12 mouse cellular contexts compared by ENCODE assay signal in the genomic region with DNA sequence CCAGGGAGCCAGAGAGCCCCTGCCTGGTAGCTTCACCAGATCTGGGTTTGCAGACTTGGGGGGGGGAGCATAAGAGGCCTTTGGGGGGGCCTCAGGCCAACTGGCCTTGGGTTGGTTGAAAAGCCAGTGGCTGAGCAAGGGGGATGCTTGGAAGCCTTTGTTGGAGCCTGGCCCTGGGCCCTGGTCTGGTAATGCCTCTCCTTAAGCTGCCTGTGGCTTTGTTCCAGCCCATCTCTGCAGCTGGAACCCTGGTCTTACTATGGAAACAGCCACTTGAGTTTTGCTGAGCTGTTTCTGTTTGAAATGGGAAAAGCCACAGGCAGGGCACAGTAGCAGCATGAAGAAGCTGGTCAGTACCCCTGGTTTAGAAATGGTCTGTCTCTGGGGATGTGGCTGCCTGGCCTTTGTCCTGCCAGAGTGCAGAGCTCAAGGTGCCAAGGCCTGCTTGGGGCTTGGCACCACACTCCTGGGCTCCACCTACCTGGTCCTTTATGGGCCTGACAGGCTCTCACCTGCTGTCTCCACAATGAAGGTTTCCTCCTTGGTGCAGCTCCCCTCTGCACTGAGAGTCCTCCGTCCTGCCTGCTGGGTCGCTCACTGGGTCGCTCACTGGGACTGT. TPM values are rescaled to one million over a fixed set of nuclear protein-coding genes. Genes with fewer than 3 reads are reported as not detected.
A peak's percentile ranks its signal among the peaks of the same experiment; 100 is the strongest.
DNase-seq lines count a peak whose midpoint lies in the region; ATAC-seq and TF ChIP-seq lines count a peak whose summit lies in the region.
"Had no signal": no experiment of that assay in that cellular context is flagged by ENCODE, and none has a peak within 500 bp of the region (broad histone marks: within the 10 kb centered on the region; RNA-seq: fewer than 3 reads in every experiment).

No protein-coding gene starts in this region.

- no peak overlapping the region for H3K4me2 ChIP-seq in heart, postnatal 0 days (ENCODE audit: low read depth, low read length)
- H3K4me2 ChIP-seq in lung, embryonic 16.5 days (ENCODE audit: low read depth, low read length): no peak overlapping the region
- no peak overlapping the region for H3K4me2 ChIP-seq in limb, embryonic 14.5 days (replicated peaks; ENCODE audit: low read depth, low read length, severe bottlenecking)
- H3K4me2 ChIP-seq: liver, embryonic 15.5 days had no signal

- peaks cover 24% of the 10 kb centered on the region for H3K27me3 ChIP-seq in heart, postnatal 0 days (ENCODE audit: control insufficient read depth, insufficient read depth, low read length)
- no peaks in the 10 kb centered on the region for H3K27me3 ChIP-seq in lung, embryonic 16.5 days (ENCODE audit: control insufficient read depth, insufficient read depth, low read depth, low read length)
- no peaks in the 10 kb centered on the region for H3K27me3 ChIP-seq in limb, embryonic 14.5 days (ENCODE audit: control insufficient read depth, insufficient read depth, low read length)

- 0 out of 2 replicates have a peak overlapping the region, but pooled peaks have one; percentile 9 for H3K9ac ChIP-seq in heart, postnatal 0 days (replicated peaks; ENCODE audit: low read depth, low read length)
- H3K9ac ChIP-seq in lung, embryonic 16.5 days (ENCODE audit: low read length): peak overlapping the region; percentile 48; the same call in 1 of the 2 replicates
- no peak overlapping the region for H3K9ac ChIP-seq in limb, embryonic 14.5 days (ENCODE audit: low read depth, low read length, severe bottlenecking)
- H3K9ac ChIP-seq: liver, embryonic 15.5 days had no signal

- H3K27ac ChIP-seq in heart, postnatal 0 days (ENCODE audit: low read depth): no peak overlapping the region
- peak overlapping the region; percentile 70 for H3K27ac ChIP-seq in lung, embryonic 16.5 days (ENCODE audit: low read length)
- no peak overlapping the region for H3K27ac ChIP-seq in limb, embryonic 14.5 days (replicated peaks; ENCODE audit: low read depth, low read length)
- H3K27ac ChIP-seq: liver, embryonic 15.5 days had no signal

- H3K9me3 ChIP-seq in heart, postnatal 0 days (replicated peaks; ENCODE audit: control insufficient read depth, low read length): no peaks in the 10 kb centered on the region
- no peaks in the 10 kb centered on the region for H3K9me3 ChIP-seq in lung, embryonic 16.5 days (ENCODE audit: control insufficient read depth, low read length)
- no peaks in the 10 kb centered on the region for H3K9me3 ChIP-seq in limb, embryonic 14.5 days (ENCODE audit: control insufficient read depth, low read length)
- H3K9me3 ChIP-seq: liver, embryonic 15.5 days had no signal

- intact Hi-C loops in heart, postnatal 14 days (cut with DNase I): loop anchor here (5.0 kb wide), 1 partner anchor 43 kb away; no protein-coding TSS in a partner anchor

- DNase-seq in heart, postnatal 0 days (ENCODE audit: low spot score): no peak
- no peak for DNase-seq in heart, postnatal 14 days
- no peak for DNase-seq in lung, postnatal 36 days
- peak; percentile 70 for DNase-seq in limb, embryonic 14.5 days (ENCODE audit: low spot score)
- no peak for DNase-seq in embryo, embryonic 11 days
- no peak for DNase-seq in ovary, postnatal 14 days (ENCODE audit: low spot score)
- DNase-seq: retina, postnatal 1 day had no signal

- TF ChIP-seq EP300 in heart, postnatal 0 days (IDR thresholded peaks at IDR 0.05; ENCODE audit: low read depth): no peak

- TF ChIP-seq CTCF in heart, postnatal 0 days (IDR thresholded peaks at IDR 0.05; ENCODE audit: low read depth): no peak

- no peak for TF ChIP-seq POLR2A in limb, embryonic 14.5 days (IDR thresholded peaks at IDR 0.05; ENCODE audit: borderline replicate concordance, extremely low read depth, insufficient read depth, insufficient read length)

- H3K36me3 ChIP-seq in heart, postnatal 0 days (replicated peaks; ENCODE audit: control insufficient read depth, insufficient read depth, low read length): no peaks in the 10 kb centered on the region
- no peaks in the 10 kb centered on the region for H3K36me3 ChIP-seq in lung, embryonic 16.5 days (ENCODE audit: control insufficient read depth, insufficient read depth, low read length)
- H3K36me3 ChIP-seq in limb, embryonic 14.5 days (ENCODE audit: control insufficient read depth, insufficient read depth, low read length): no peaks in the 10 kb centered on the region
- H3K36me3 ChIP-seq: liver, embryonic 15.5 days had no signal

- no peaks in the 10 kb centered on the region for H3K4me1 ChIP-seq in heart, postnatal 0 days (ENCODE audit: control insufficient read depth, insufficient read depth)
- peaks cover 62% of the 10 kb centered on the region for H3K4me1 ChIP-seq in lung, embryonic 16.5 days (replicated peaks; ENCODE audit: control insufficient read depth, insufficient read depth, low read length)
- H3K4me1 ChIP-seq in limb, embryonic 14.5 days (ENCODE audit: control insufficient read depth, insufficient read depth, low read length): peaks cover 29% of the 10 kb centered on the region

- WGBS in heart, postnatal 0 days: 86% methylated on average over 3 of the region's 3 CpGs
- WGBS in lung, embryonic 16.5 days: 86% methylated on average over 3 of the region's 3 CpGs
- 69% methylated on average over 3 of the region's 3 CpGs for WGBS in limb, embryonic 14.5 days

- H3K4me3 ChIP-seq in heart, postnatal 0 days (ENCODE audit: low read depth, low read length): no peak overlapping the region
- H3K4me3 ChIP-seq in lung, embryonic 16.5 days (ENCODE audit: low read length): no peak overlapping the region
- H3K4me3 ChIP-seq in limb, embryonic 14.5 days (replicated peaks; ENCODE audit: low read length): no peak overlapping the region
- H3K4me3 ChIP-seq: liver, embryonic 15.5 days had no signal

- ATAC-seq in heart, postnatal 0 days (ENCODE audit: insufficient read depth, low read depth): no peak
- no peak for ATAC-seq in lung, embryonic 16.5 days (ENCODE audit: low read depth)
- ATAC-seq in limb, embryonic 14.5 days (ENCODE audit: low FRiP score, low read depth): no peak
- ATAC-seq in megakaryocyte progenitor cell, adult 5-6 weeks (replicated peaks; ENCODE audit: poor library complexity): no peak
- ATAC-seq: CD4-positive, CD25-positive, alpha-beta regulatory T cell, adult 4 months had no signal

RNA-seq across cellular contexts. Expression of gene Pde9a, which starts 3.5 kb away (rescaled TPM):
- total RNA-seq in heart, postnatal 0 days (2014; rRNA removed; ENCODE audit: low replicate concordance): 2.6 and 19.5 TPM in 2 replicates
- 5.7 and 6.6 TPM in 2 replicates for polyA plus RNA-seq in heart, postnatal 0 days (2015; fragmentation: Nextera tagmentation; extraction: Ambion mirVana)
- total RNA-seq in heart, postnatal 14 days (2021): 10 to 100 TPM in 1 of 2 experiments, 1 to 10 TPM in 1; 7.2 to 11.9 TPM
- 29.5 and 31.5 TPM in 2 replicates for polyA plus RNA-seq in lung, embryonic 16.5 days (2015; fragmentation: Nextera tagmentation; extraction: Ambion mirVana)
- 47.3 and 77.7 TPM in 2 replicates for polyA plus RNA-seq in limb, embryonic 14.5 days (2012; rRNA removed)
- 27.2 and 33.5 TPM in 2 replicates for polyA plus RNA-seq in limb, embryonic 14.5 days (2014; fragmentation: Nextera tagmentation; extraction: Ambion mirVana)
- 0.79 TPM in 1 of 2 replicates, not detected in the other for total RNA-seq in megakaryocyte progenitor cell, adult 5-6 weeks (2015)
- 1.5 TPM in 1 of 2 replicates, not detected in the other for total RNA-seq in megakaryocyte progenitor cell, adult 5-6 weeks (2017)
- total RNA-seq: monocyte, adult 5-6 weeks had no signal
- polyA plus RNA-seq: CD4-positive, CD25-positive, alpha-beta regulatory T cell, adult 4 months had no signal
